Comparison of ENCODE assay signal across 19 mouse cellular contexts in the genomic region with DNA sequence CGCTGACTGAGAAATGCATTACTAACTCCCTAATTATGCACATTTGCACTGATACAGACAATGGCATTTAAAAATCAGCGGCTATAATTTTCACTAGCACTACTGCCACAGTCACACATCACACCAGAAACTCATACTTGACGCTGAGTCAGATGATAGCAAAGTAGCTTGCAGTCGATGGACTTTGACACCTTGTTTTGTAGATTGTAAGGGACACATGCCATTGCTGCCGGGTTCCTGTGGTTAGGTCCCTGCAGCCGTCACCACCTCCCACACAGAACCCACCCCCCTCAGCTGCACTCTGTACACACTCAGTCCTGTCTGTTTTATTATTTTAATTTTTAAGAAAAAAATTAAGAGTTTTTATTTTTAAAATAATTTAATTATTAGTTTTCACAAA.
"Had no signal": no experiment of that assay in that cellular context is flagged by ENCODE, and none has a peak within 500 bp of the region (broad histone marks: within the 10 kb centered on the region; RNA-seq: fewer than 3 reads in every experiment).

No protein-coding gene starts in this region.

- H3K36me3 ChIP-seq: neural tube, embryonic 12.5 days had no signal

- H3K27me3 ChIP-seq: kidney, embryonic 15.5 days; limb, embryonic 12.5 days; limb, embryonic 15.5 days; liver, embryonic 13.5 days; neural tube, embryonic 12.5 days; neural tube, embryonic 15.5 days had no signal

- H3K4me2 ChIP-seq: kidney, embryonic 15.5 days; limb, embryonic 12.5 days; limb, embryonic 15.5 days; liver, embryonic 13.5 days; midbrain, embryonic 11.5 days; neural tube, embryonic 12.5 days; neural tube, embryonic 15.5 days had no signal

- H3K9me3 ChIP-seq: kidney, embryonic 15.5 days; limb, embryonic 12.5 days; limb, embryonic 15.5 days; liver, embryonic 13.5 days; neural tube, embryonic 12.5 days; neural tube, embryonic 15.5 days had no signal

- H3K4me1 ChIP-seq: kidney, embryonic 15.5 days; limb, embryonic 12.5 days; limb, embryonic 15.5 days; liver, embryonic 13.5 days; neural tube, embryonic 12.5 days; neural tube, embryonic 15.5 days had no signal

- DNase-seq: kidney, adult 11 months; kidney, postnatal 10 days; kidney, postnatal 4 days; left cerebral cortex, postnatal 4 days; liver, embryonic 13.5 days; lung, adult 2 months; lung, postnatal 14 days; lung, postnatal 4 days; midbrain, embryonic 14.5 days; right cerebral cortex, adult 18-20 months; right cerebral cortex, postnatal 14 days; right cerebral cortex, postnatal 4 days; thymus, postnatal 36 days had no signal

- H3K27ac ChIP-seq: kidney, embryonic 15.5 days; limb, embryonic 12.5 days; limb, embryonic 15.5 days; liver, embryonic 13.5 days; neural tube, embryonic 12.5 days; neural tube, embryonic 15.5 days had no signal

- H3K9ac ChIP-seq: kidney, embryonic 15.5 days; limb, embryonic 12.5 days; limb, embryonic 15.5 days; liver, embryonic 13.5 days; neural tube, embryonic 12.5 days; neural tube, embryonic 15.5 days had no signal

- H3K4me3 ChIP-seq: kidney, embryonic 15.5 days; limb, embryonic 12.5 days; limb, embryonic 15.5 days; liver, embryonic 13.5 days; neural tube, embryonic 12.5 days; neural tube, embryonic 15.5 days had no signal
